Mouse (Mus musculus) erythroblast, embryonic 14.5 days (primary cell): ENCODE data around the gene Smpd3.

ENCODE experiments used
- GATA1 ChIP-seq: IDR thresholded peaks from 2 replicates; pipeline ENCODE4 v1.6.1; 2012; ENCODE audit warnings: low read length, inconsistent platforms, mixed read lengths
- TAL1 ChIP-seq: IDR thresholded peaks from 3 replicates; pipeline ENCODE4 v1.6.1; 2012; ENCODE audit warnings: low read length, inconsistent platforms, mixed read lengths

DNA sequence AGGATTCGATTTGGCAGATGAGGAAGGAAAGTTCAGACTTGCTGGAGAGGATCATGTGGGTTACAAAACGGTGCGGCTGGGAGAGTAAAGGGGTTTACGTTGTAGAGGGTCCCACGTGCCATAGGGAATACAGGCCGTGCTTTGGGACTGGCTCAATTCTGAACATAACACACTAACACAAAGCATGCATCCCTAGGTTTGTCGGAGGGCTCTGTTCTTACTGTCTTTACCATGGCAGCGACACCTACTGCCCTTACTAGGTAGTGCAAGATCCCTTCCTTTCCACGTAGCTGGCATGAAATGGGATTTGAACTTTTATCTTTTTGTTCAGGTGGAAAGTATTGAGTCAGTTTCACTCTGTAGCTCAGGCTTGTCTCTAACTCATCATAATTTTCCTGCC lies 111.2 kb downstream of the Smpd3 start:
- TF ChIP-seq GATA1, result no peak
- no peak for TF ChIP-seq TAL1
